Mouse (Mus musculus) frontal cortex, adult 2 months (tissue): Measurements from ENCODE around the gene Plcb3. TPM values are rescaled to one million over a fixed set of nuclear protein-coding genes. Genes with fewer than 3 reads are reported as not detected.

Experiments
- DNase-seq, 2 experiments: peaks; one replicate each; pipeline ENCODE4 v3.0.0; 2022; ENCODE audit warnings: low spot score in 1 of 2; ENCODE audit errors: extremely low spot score in 1 of 2
- polyA plus RNA-seq: library from polyadenylated mRNA; depleted of rRNA; stranded (reverse); fragments of >200 nt; gene quantifications from 2 replicates; pipeline ENCODE4 v1.2.3, GENCODE M21; 2012; rRNA removed

Gene Plcb3
- polyA plus RNA-seq, 1 experiment: 21.8 TPM

GRCm38 (mm10) chr19:6909021-6909420, 67.2 kb downstream of the Plcb3 start:
- DNase-seq: no peak

- no peak for DNase-seq
Measured at GRCm38 (mm10) chr19:6907811-6908540, 68.3 kb downstream of the Plcb3 start.

- no peak for DNase-seq
Measured at GRCm38 (mm10) chr19:6907094-6907493, 69.2 kb downstream of the Plcb3 start.

- no peak for DNase-seq
Measured at GRCm38 (mm10) chr19:6906199-6906598, 70.1 kb downstream of the Plcb3 start.

- no peak for DNase-seq
Measured at GRCm38 (mm10) chr19:6905498-6906159, 70.6 kb downstream of the Plcb3 start.

- DNase-seq: no peak
Measured at GRCm38 (mm10) chr19:6904846-6905245, 71.4 kb downstream of the Plcb3 start.

GRCm38 (mm10) chr19:6903031-6903430, 73.2 kb downstream of the Plcb3 start:
- DNase-seq: no peak

Other genes with a start within 250 kb of the Plcb3 start
- gene Rps6ka4, start 135.8 kb downstream of the Plcb3 start, polyA plus RNA-seq: 34.1 and 36.9 TPM in 2 replicates
- gene Ccdc88b, start 118.3 kb downstream of the Plcb3 start, polyA plus RNA-seq: 2.5 and 3.8 TPM in 2 replicates
- 89.9 and 99.5 TPM in 2 replicates for gene Trmt112, start 66.8 kb downstream of the Plcb3 start, polyA plus RNA-seq
- gene Prdx5, start 66.4 kb downstream of the Plcb3 start, polyA plus RNA-seq: 322 and 340 TPM in 2 replicates
- 67.7 and 70.5 TPM in 2 replicates for gene Esrra, start 54.7 kb downstream of the Plcb3 start, polyA plus RNA-seq
- 11.9 and 16.0 TPM in 2 replicates for gene Catsperz, start 51.1 kb downstream of the Plcb3 start, polyA plus RNA-seq
- 22.3 and 30.5 TPM in 2 replicates for gene Kcnk4, start 42.0 kb downstream of the Plcb3 start, polyA plus RNA-seq
- gene Bad, start 34.6 kb downstream of the Plcb3 start, polyA plus RNA-seq: 55.1 and 65.8 TPM in 2 replicates
- gene Gpr137, start 34.0 kb downstream of the Plcb3 start, polyA plus RNA-seq: 105 TPM in 2 replicates
- gene Ppp1r14b, start 1.5 kb downstream of the Plcb3 start, polyA plus RNA-seq: 56.4 and 59.8 TPM in 2 replicates
- gene Fkbp2, start 4.0 kb upstream of the Plcb3 start, polyA plus RNA-seq: 207 and 212 TPM in 2 replicates
- 102 and 108 TPM in 2 replicates for gene Vegfb, start 11.2 kb upstream of the Plcb3 start, polyA plus RNA-seq
- 36.7 and 39.6 TPM in 2 replicates for gene Dnajc4, start 16.1 kb upstream of the Plcb3 start, polyA plus RNA-seq
- 12.5 and 12.9 TPM in 2 replicates for gene Nudt22, start 19.6 kb upstream of the Plcb3 start, polyA plus RNA-seq
- gene Trpt1, start 19.7 kb upstream of the Plcb3 start, polyA plus RNA-seq: 24.7 and 25.4 TPM in 2 replicates
- gene Fermt3, start 43.0 kb upstream of the Plcb3 start, polyA plus RNA-seq: 5.1 and 5.5 TPM in 2 replicates
- gene Stip1, start 63.5 kb upstream of the Plcb3 start, polyA plus RNA-seq: 141 and 148 TPM in 2 replicates
- gene Macrod1, start 80.3 kb upstream of the Plcb3 start, polyA plus RNA-seq: 22.3 and 27.2 TPM in 2 replicates
- 8.1 TPM in 2 replicates for gene Flrt1, start 129.3 kb upstream of the Plcb3 start, polyA plus RNA-seq
- 253 and 260 TPM in 2 replicates for gene Otub1, start 229.8 kb upstream of the Plcb3 start, polyA plus RNA-seq
- gene Cox8a, start 241.1 kb upstream of the Plcb3 start, polyA plus RNA-seq: 1,156 and 1,379 TPM in 2 replicates